Mouse (Mus musculus) G1E (cell line): ENCODE results near the gene Thsd4. TPM values are rescaled to one million over a fixed set of nuclear protein-coding genes. Genes with fewer than 3 reads are reported as not detected.

Source experiments
- ATAC-seq: 2 replicates; pipeline ENCODE4 v1.8.0; 2016; ENCODE audit warnings: mild to moderate bottlenecking; ENCODE audit not compliant: insufficient number of reproducible peaks, poor library complexity, low FRiP score, severe bottlenecking; ENCODE audit errors: extremely low read depth
- DNase-seq: peaks from one replicate; pipeline ENCODE4 v3.0.0; 2012; ENCODE audit warnings: low spot score
- H3K27me3 ChIP-seq: 2 replicates; pipeline ENCODE4 v1.6.1; 2012; ENCODE audit warnings: mild to moderate bottlenecking, low read length, inconsistent platforms; ENCODE audit not compliant: insufficient read depth
- H3K36me3 ChIP-seq: replicated peaks from 2 replicates; pipeline ENCODE3; 2012; ENCODE audit warnings: mild to moderate bottlenecking, inconsistent platforms
- H3K4me1 ChIP-seq: 2 replicates; pipeline ENCODE4 v1.6.1; 2012; ENCODE audit warnings: low read depth, low read length, inconsistent platforms, mixed read lengths; ENCODE audit not compliant: insufficient read depth
- H3K4me3 ChIP-seq: 2 replicates; pipeline ENCODE4 v1.5.1; 2012; ENCODE audit warnings: low read depth, mild to moderate bottlenecking, inconsistent platforms, low read length, moderate library complexity, mixed read lengths
- H3K9me3 ChIP-seq: replicated peaks from 2 replicates; pipeline ENCODE4 v1.6.1; 2012; ENCODE audit warnings: inconsistent platforms
- CTCF ChIP-seq: IDR thresholded peaks from 2 replicates; pipeline ENCODE4 v1.5.1; 2012; ENCODE audit warnings: low read depth, low read length, inconsistent platforms, mixed read lengths
- GATA1 ChIP-seq: IDR thresholded peaks from 2 replicates; pipeline ENCODE4 v1.6.1; 2012; ENCODE audit warnings: borderline replicate concordance, low read length, inconsistent platforms, mixed read lengths
- GATA2 ChIP-seq: IDR thresholded peaks from 2 replicates; pipeline ENCODE4 v1.6.1; 2012; ENCODE audit warnings: low read depth, low read length, inconsistent platforms, borderline replicate concordance
- POLR2AphosphoS5 ChIP-seq: IDR thresholded peaks from 2 replicates; pipeline ENCODE4 v1.6.1; 2012; ENCODE audit warnings: low read depth, low read length, inconsistent platforms; ENCODE audit not compliant: insufficient replicate concordance
- TAL1 ChIP-seq: conservative IDR thresholded peaks from 2 replicates; pipeline ENCODE4 v1.6.1; 2012; ENCODE audit warnings: low read depth, low read length, inconsistent platforms, mixed read lengths
- polyA plus RNA-seq: library from polyadenylated mRNA; stranded (reverse); fragments of >175 nt; gene quantifications from 2 replicates; pipeline ENCODE4 v1.2.3, GENCODE M21; 2012
- total RNA-seq, 2 experiments: library from RNA; stranded (forward) in 1 of 2; stranded (reverse) in 1 of 2; fragments of 200-1000 nt in 1 of 2; fragments of >200 nt in 1 of 2; fragmentation: Nextera tagmentation in 1 of 2; gene quantifications; 2 replicates each; pipeline ENCODE4 v1.2.3; 2014 to 2017

The Thsd4 gene
- total and polyA plus RNA-seq, 3 experiments, result 1.8 to 2.8 (median 2.4) TPM

DNA sequence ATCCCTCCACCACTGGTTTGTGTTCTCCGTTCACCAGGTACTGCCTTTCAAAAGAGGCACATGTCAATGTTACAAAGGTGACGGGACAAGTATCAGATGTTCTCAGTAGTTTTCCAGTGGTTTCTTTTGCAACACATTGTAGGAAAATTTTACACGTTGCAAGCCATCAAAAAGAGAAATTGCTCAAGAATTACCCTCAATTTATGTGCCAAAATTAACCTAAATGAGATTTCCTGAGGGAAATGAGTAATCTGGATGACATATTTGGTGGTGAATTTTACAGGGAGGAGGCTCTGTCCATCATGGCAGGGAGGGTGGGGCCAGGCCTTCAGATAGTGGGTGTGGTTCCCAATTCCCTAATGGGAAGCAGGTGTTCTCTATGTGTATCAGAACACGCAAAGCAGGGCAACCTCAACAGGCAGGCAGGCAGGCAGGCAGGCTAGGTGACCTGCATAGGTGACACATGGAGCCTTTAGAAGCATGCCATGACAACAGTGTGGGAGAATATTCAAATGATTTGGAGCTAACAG, 458.6 kb downstream of the Thsd4 start:
- no peaks in the 10 kb centered on the region; the same call in 1 of the 2 replicates for H3K27me3 ChIP-seq
- no peaks in the 10 kb centered on the region for H3K9me3 ChIP-seq
- no peak for TF ChIP-seq GATA2
- no peak for TF ChIP-seq TAL1
- no peak for TF ChIP-seq POLR2AphosphoS5
- TF ChIP-seq GATA1, result no peak
- TF ChIP-seq CTCF, result no peak
- no peaks in the 10 kb centered on the region for H3K4me1 ChIP-seq
- H3K36me3 ChIP-seq, result no peaks in the 10 kb centered on the region
- ATAC-seq (no peak), DNase-seq (no peak)
- H3K4me3 ChIP-seq, result no peak overlapping the region

DNA sequence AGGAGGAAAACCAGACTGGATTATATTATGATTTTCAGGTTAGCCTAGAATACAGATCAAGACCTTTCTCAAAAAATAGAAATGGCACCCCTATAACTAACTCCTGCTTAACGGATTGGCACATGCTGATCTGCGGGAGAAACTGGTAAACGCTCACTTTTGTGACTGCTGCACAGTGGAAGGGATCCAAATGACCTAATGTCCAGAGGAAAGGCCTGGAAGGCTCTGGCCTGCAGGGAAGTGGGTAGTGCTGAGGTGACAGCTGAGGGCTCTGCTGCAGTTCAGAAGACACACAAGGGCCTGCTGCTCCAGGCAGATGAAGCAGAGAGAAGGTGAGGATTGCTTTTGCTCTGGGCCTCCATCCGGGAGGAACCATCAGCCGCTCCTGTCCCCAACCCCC, 465.7 kb downstream of the Thsd4 start:
- Histone ChIP-seq H3K27me3 (peaks cover 2% of the 10 kb centered on the region; the same call in 1 of the 2 replicates), H3K9me3 (no peaks in the 10 kb centered on the region), H3K4me1 (no peaks in the 10 kb centered on the region), H3K4me3 (no peak overlapping the region), H3K36me3 (no peaks in the 10 kb centered on the region)
- ATAC-seq, result no peak
- no peak for DNase-seq
- TF ChIP-seq CTCF (no peak), TAL1 (no peak), GATA2 (no peak), GATA1 (no peak), POLR2AphosphoS5 (no peak)

DNA sequence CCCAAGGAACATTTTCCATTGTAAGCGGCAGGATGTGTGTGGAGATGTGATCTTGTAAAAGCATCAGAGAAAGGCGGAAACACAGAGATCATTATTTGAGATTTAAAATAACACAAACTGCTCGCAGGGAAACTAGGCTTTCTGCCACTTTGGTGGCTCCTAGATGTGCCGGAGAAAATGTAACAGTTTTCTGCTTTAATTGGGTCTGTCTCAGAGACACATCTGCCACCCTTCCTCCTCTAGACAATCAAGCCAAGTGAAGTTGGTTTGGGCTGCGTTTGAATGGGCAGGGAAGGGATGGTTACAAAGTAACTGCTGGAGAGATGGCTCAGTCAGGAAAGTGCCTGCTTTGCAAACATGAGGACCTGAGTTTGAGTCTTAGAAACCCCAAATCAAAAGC, 466.9 kb downstream of the Thsd4 start:
- no peak for ATAC-seq

DNA sequence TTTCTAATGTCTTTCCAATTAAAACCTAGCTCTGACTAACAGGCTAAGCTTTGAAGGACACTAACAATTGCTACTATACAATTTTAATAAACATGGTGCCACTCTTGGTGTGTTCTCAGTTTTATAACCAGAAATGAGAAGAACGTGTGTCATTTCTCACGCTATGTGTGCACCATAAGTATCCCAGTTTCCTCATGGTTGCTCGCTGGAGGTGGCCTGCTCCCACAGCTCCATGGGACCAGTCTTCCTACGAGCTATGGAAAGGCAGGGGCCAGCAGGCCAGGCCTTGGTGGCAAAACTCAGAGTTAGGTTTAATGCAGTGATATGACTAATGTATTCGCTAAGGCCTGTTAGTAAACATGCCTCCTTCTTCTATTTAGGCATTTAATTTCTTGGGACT, 468.7 kb downstream of the Thsd4 start:
- Histone ChIP-seq H3K27me3 (peaks cover 2% of the 10 kb centered on the region; the same call in 1 of the 2 replicates), H3K4me3 (no peak overlapping the region), H3K36me3 (no peaks in the 10 kb centered on the region), H3K9me3 (no peaks in the 10 kb centered on the region), H3K4me1 (no peaks in the 10 kb centered on the region)
- DNase-seq (no peak), ATAC-seq (no peak)
- TF ChIP-seq GATA2, result no peak
- TF ChIP-seq TAL1, result no peak
- no peak for TF ChIP-seq GATA1
- TF ChIP-seq CTCF, result no peak
- no peak for TF ChIP-seq POLR2AphosphoS5

More for the DNA sequence above, 466.9 kb downstream of the Thsd4 start:
- no peak overlapping the region for H3K4me3 ChIP-seq
- H3K4me1 ChIP-seq, result no peaks in the 10 kb centered on the region
- peaks cover 2% of the 10 kb centered on the region; the same call in 1 of the 2 replicates for H3K27me3 ChIP-seq
- TF ChIP-seq POLR2AphosphoS5 (no peak), CTCF (no peak), GATA2 (no peak), GATA1 (no peak), TAL1 (no peak)
- DNase-seq, result no peak
- H3K36me3 ChIP-seq, result no peaks in the 10 kb centered on the region
- H3K9me3 ChIP-seq, result no peaks in the 10 kb centered on the region

DNA sequence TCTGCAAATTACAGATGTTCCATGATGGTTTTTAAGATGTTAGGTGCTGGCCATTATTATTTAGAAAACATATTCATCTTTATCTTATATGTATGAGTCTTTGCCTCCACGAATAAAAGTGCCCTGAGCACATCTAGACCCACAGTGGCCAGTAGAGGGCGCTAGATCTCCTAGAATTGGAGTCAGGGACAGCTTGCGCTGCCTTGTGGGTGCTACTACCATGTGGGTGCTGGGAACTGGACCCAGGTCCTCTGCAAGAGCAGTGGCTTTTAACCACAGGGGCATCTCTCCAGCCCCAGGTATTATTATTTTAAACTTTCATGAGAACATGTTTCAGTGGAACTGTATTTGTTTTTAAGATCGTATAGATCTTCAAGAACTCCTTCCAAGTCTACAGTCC, 469.4 kb downstream of the Thsd4 start:
- Histone ChIP-seq H3K27me3 (peaks cover 2% of the 10 kb centered on the region; the same call in 1 of the 2 replicates), H3K9me3 (no peaks in the 10 kb centered on the region), H3K4me1 (no peaks in the 10 kb centered on the region), H3K4me3 (no peak overlapping the region), H3K36me3 (no peaks in the 10 kb centered on the region)
- ATAC-seq (no peak), DNase-seq (no peak)
- TF ChIP-seq GATA1 (no peak), CTCF (no peak), GATA2 (no peak), POLR2AphosphoS5 (no peak)

DNA sequence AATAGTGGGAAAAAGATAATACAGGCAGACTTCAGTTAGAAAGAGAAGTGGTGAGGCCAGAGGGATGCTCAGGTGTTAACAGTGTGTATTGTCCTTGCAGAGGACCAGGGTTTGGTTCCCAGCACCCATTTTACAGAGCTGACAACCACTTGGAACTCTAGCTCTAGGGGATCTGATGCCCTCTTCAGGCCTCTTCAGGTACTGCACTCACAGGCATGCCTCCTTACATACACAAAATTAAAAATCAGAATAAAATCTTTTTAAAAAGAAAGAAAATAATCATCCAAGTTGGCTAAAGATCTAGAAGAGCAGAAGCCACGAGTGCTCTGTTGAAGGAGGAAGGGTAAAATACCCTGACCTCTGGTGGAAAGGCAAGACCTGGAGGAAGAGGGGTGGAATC, 478.7 kb downstream of the Thsd4 start:
- ATAC-seq, result no peak
- H3K27me3 ChIP-seq, result no peaks in the 10 kb centered on the region

DNA sequence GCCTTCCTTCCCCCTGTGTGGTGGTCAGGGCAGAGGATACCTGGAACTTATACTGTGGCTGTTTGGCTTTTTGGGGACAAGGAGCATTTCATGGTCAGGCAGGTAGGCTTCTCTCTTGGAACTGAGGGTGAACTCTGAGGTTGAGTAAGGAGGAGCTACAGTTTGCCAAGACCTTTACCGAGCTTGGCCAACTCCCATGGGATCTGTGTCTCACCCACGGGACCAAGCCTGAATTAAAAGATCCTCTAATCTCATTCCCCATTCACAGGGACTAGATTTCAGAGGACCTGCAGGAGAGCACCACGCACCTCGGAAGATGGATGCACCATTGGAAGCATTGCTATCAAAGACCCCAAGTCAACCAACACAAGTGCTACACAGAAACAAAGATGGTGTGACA, 487.0 kb downstream of the Thsd4 start:
- H3K9me3 ChIP-seq, result no peaks in the 10 kb centered on the region
- no peaks in the 10 kb centered on the region for H3K36me3 ChIP-seq
- ATAC-seq, result no peak
- TF ChIP-seq CTCF (no peak), GATA2 (no peak), GATA1 (no peak), POLR2AphosphoS5 (no peak), TAL1 (no peak)
- H3K4me1 ChIP-seq, result no peaks in the 10 kb centered on the region
- no peak for DNase-seq
- no peak overlapping the region for H3K4me3 ChIP-seq
- H3K27me3 ChIP-seq, result peaks cover 5% of the 10 kb centered on the region

More for the DNA sequence above, 478.7 kb downstream of the Thsd4 start:
- TF ChIP-seq GATA1, result no peak
- no peak for TF ChIP-seq TAL1
- no peak for TF ChIP-seq POLR2AphosphoS5
- TF ChIP-seq CTCF, result no peak
- no peak for TF ChIP-seq GATA2
- Histone ChIP-seq H3K4me3 (no peak overlapping the region), H3K4me1 (no peaks in the 10 kb centered on the region), H3K36me3 (no peaks in the 10 kb centered on the region), H3K9me3 (peaks cover 2% of the 10 kb centered on the region; the same call in 1 of the 2 replicates)
- DNase-seq, result no peak
